Mouse (Mus musculus) CH12.LX (cell line): Measurements from ENCODE around the gene Msx2.

Experiments
- CHD1 ChIP-seq: IDR thresholded peaks from 2 replicates; pipeline ENCODE4 v1.6.1; 2012; ENCODE audit warnings: low read depth, low read length, improper control_type of control experiment, inconsistent platforms
- CTCF ChIP-seq, 2 experiments: IDR thresholded peaks in 1 of 2; conservative IDR thresholded peaks in 1 of 2; 2 replicates each; pipeline ENCODE4 v1.5.1; 2011 to 2012; ENCODE audit warnings: low read depth in 2 of 2, low read length in 2 of 2, improper control_type of control experiment in 1 of 2, inconsistent platforms in 1 of 2, mild to moderate bottlenecking in 1 of 2, moderate library complexity in 1 of 2
- EP300 ChIP-seq: IDR thresholded peaks from 2 replicates; pipeline ENCODE4 v1.6.1; 2011; ENCODE audit warnings: low read length, improper control_type of control experiment
- GABPA ChIP-seq: IDR thresholded peaks from 2 replicates; pipeline ENCODE4 v1.6.1; 2012; ENCODE audit warnings: low read depth, low read length, improper control_type of control experiment, inconsistent platforms; ENCODE audit not compliant: insufficient replicate concordance
- HCFC1 ChIP-seq: IDR thresholded peaks from 2 replicates; pipeline ENCODE4 v1.6.1; 2012; ENCODE audit warnings: low read depth, mild to moderate bottlenecking, inconsistent platforms, low read length, improper control_type of control experiment
- JUND ChIP-seq: conservative IDR thresholded peaks from 2 replicates; pipeline ENCODE4 v1.6.1; 2011; ENCODE audit warnings: low read depth, low read length, improper control_type of control experiment
- MXI1 ChIP-seq: IDR thresholded peaks from 2 replicates; pipeline ENCODE4 v1.6.1; 2011; ENCODE audit warnings: mild to moderate bottlenecking, low read depth, low read length, improper control_type of control experiment
- POLR2A ChIP-seq: IDR thresholded peaks from 2 replicates; pipeline ENCODE4 v1.6.1; 2011; ENCODE audit warnings: low read depth, mild to moderate bottlenecking, improper control_type of control experiment, low read length
- ZC3H11A ChIP-seq: IDR thresholded peaks from 2 replicates; pipeline ENCODE4 v1.6.1; 2012; ENCODE audit warnings: low read depth, mild to moderate bottlenecking, inconsistent platforms, low read length, improper control_type of control experiment
- ZKSCAN1 ChIP-seq: IDR thresholded peaks from 2 replicates; pipeline ENCODE4 v1.6.1; 2012; ENCODE audit warnings: low read depth, inconsistent platforms, low read length, improper control_type of control experiment, borderline replicate concordance

DNA sequence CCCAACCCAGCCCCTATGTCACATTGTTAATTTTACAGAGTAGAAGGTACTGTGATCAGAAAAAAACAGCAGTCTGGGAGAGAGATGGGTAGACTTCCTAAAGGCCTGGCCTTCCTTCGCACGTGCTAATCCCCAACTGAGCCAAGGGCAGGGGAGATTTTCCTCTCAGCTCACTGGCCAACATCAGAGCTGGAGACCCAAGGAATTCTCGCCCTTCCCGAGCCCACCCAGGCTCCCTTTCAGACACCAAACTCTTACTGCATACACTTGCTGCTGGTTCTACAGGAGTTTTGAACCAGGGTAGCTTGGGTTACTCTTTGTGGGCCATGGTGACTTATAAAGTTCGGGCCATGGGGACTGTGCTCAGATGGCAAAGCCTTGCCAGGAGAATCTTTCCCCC, 3.1 kb downstream of the Msx2 start:
- no peak for TF ChIP-seq GABPA
- TF ChIP-seq JUND, result no peak
- TF ChIP-seq CTCF (conservative IDR thresholded peaks at IDR 0.05 in 1 of 2, IDR thresholded peaks at IDR 0.05 in 1 of 2; ENCODE audit: low read depth in 2 of 2, low read length in 2 of 2), result no peak
- no peak for TF ChIP-seq EP300
- TF ChIP-seq CHD1, result no peak
- TF ChIP-seq MXI1, result no peak
- TF ChIP-seq ZKSCAN1, result no peak
- no peak for TF ChIP-seq POLR2A
- TF ChIP-seq HCFC1, result no peak
- TF ChIP-seq ZC3H11A, result no peak
